In genomic region chr4:148131497-148132081, GRCm38 (mm10) we compare ENCODE assay signal across 10 mouse cellular contexts. TPM values are rescaled to one million over a fixed set of nuclear protein-coding genes. Genes with fewer than 3 reads are reported as not detected.
DNase-seq lines count a peak whose midpoint lies in the region; ATAC-seq lines count a peak whose summit lies in the region.
"Had no signal": no experiment of that assay in that cellular context is flagged by ENCODE, and none has a peak within 500 bp of the region (broad histone marks: within the 10 kb centered on the region; RNA-seq: fewer than 3 reads in every experiment).

No protein-coding gene starts in this region.

- no peaks in the 10 kb centered on the region for H3K36me3 ChIP-seq in heart, embryonic 16.5 days (ENCODE audit: control insufficient read depth, insufficient read depth)
- H3K36me3 ChIP-seq in midbrain, embryonic 14.5 days (ENCODE audit: control insufficient read depth, insufficient read depth, low read length), result no peaks in the 10 kb centered on the region
- H3K36me3 ChIP-seq: G1E had no signal

- peak overlapping the region; percentile 35 for H3K4me3 ChIP-seq in heart, embryonic 16.5 days (ENCODE audit: low read length)
- peak overlapping the region; percentile 78 for H3K4me3 ChIP-seq in midbrain, embryonic 14.5 days (replicated peaks; ENCODE audit: low read depth, low read length)
- H3K4me3 ChIP-seq: myocyte had no signal

- peaks cover 3% of the 10 kb centered on the region; the same call in 1 of the 2 replicates for H3K4me1 ChIP-seq in heart, embryonic 16.5 days (ENCODE audit: control insufficient read depth, insufficient read depth, low read length)
- peaks cover 44% of the 10 kb centered on the region for H3K4me1 ChIP-seq in midbrain, embryonic 14.5 days (ENCODE audit: control insufficient read depth, insufficient read depth, low read length)

- H3K27me3 ChIP-seq in heart, embryonic 16.5 days (ENCODE audit: control insufficient read depth, insufficient read depth, low read length), result peaks cover 56% of the 10 kb centered on the region
- H3K27me3 ChIP-seq in midbrain, embryonic 14.5 days (ENCODE audit: control insufficient read depth, insufficient read depth, low read length), result no peaks in the 10 kb centered on the region

- ATAC-seq in heart, embryonic 16.5 days (replicated peaks; ENCODE audit: extremely low read depth, insufficient read depth, low FRiP score), result no peak
- peak; percentile 55 for ATAC-seq in common myeloid progenitor, adult 5-6 weeks (replicated peaks; ENCODE audit: low read depth, poor library complexity, severe bottlenecking)
- ATAC-seq in hematopoietic stem cell, adult 5-6 weeks (replicated peaks in 1 of 2; ENCODE audit: insufficient read depth in 1 of 2, low FRiP score in 2 of 2, low TSS enrichment in 1 of 2, low read depth in 1 of 2, poor library complexity in 2 of 2, severe bottlenecking in 2 of 2), result peak; percentile 42 to 61; a peak in 3 of 4 replicates
- ATAC-seq in midbrain, embryonic 14.5 days (ENCODE audit: low FRiP score, low TSS enrichment), result peak; percentile 52
- no peak for ATAC-seq in cerebellum, adult (ENCODE audit: insufficient number of reproducible peaks, low FRiP score, low TSS enrichment)

- WGBS in heart, embryonic 16.5 days, result 2% methylated on average over 18 of the region's 21 CpGs
- WGBS in midbrain, embryonic 14.5 days, result under 1% methylated on average over 21 of the region's 21 CpGs

- DNase-seq in heart, adult 11 months, result no peak
- peak; percentile 68 for DNase-seq in midbrain, embryonic 14.5 days
- no peak for DNase-seq in spleen, postnatal 4 days (ENCODE audit: low spot score in 2 of 2)
- DNase-seq in frontal cortex, postnatal 10 days (ENCODE audit: low spot score in 2 of 2), result no peak

- peak overlapping the region; percentile 92 for H3K4me2 ChIP-seq in heart, embryonic 16.5 days (ENCODE audit: low read depth, low read length)
- H3K4me2 ChIP-seq in midbrain, embryonic 14.5 days (ENCODE audit: low read length), result peak overlapping the region; percentile 67

- H3K9ac ChIP-seq in heart, embryonic 16.5 days (ENCODE audit: low read length), result no peak overlapping the region
- H3K9ac ChIP-seq in midbrain, embryonic 14.5 days (replicated peaks; ENCODE audit: low read length), result peak overlapping the region; percentile 98

- H3K9me3 ChIP-seq in heart, embryonic 16.5 days (replicated peaks; ENCODE audit: control insufficient read depth, low read length), result no peaks in the 10 kb centered on the region
- H3K9me3 ChIP-seq in midbrain, embryonic 14.5 days (ENCODE audit: control insufficient read depth, low read length), result no peaks in the 10 kb centered on the region
- H3K9me3 ChIP-seq: G1E had no signal

- H3K27ac ChIP-seq in heart, embryonic 16.5 days (ENCODE audit: low read length), result no peak overlapping the region
- H3K27ac ChIP-seq in midbrain, embryonic 14.5 days (replicated peaks; ENCODE audit: low read depth, low read length), result peak overlapping the region; percentile 99

RNA-seq across cellular contexts. Expression of gene Draxin, which starts 1.1 kb away (rescaled TPM):
- 0.02 TPM in 1 of 2 replicates, not detected in the other for polyA plus RNA-seq in heart, embryonic 16.5 days (2015; fragmentation: Nextera tagmentation; extraction: Ambion mirVana)
- 0.09 TPM in 1 of 2 replicates, not detected in the other for total RNA-seq in common myeloid progenitor, adult 5-6 weeks (2017)
- total RNA-seq in hematopoietic stem cell, adult 5-6 weeks (2017), result not detected in 2 replicates
- 21.8 and 24.7 TPM in 2 replicates for polyA plus RNA-seq in midbrain, embryonic 14.5 days (2014; fragmentation: Nextera tagmentation; extraction: Ambion mirVana)
- polyA plus RNA-seq: G1E had no signal

RNA-seq across cellular contexts. Expression of gene Mad2l2, which starts 1.4 kb away (rescaled TPM):
- 35.5 and 36.0 TPM in 2 replicates for polyA plus RNA-seq in heart, embryonic 16.5 days (2015; fragmentation: Nextera tagmentation; extraction: Ambion mirVana)
- total RNA-seq in common myeloid progenitor, adult 5-6 weeks (2017), result 8.4 and 17.2 TPM in 2 replicates
- total RNA-seq in hematopoietic stem cell, adult 5-6 weeks (2017), result 4.1 and 10.3 TPM in 2 replicates
- 122 and 133 TPM in 2 replicates for polyA plus RNA-seq in midbrain, embryonic 14.5 days (2014; fragmentation: Nextera tagmentation; extraction: Ambion mirVana)

RNA-seq across cellular contexts. Expression of gene Fbxo6, which starts 20.4 kb away (rescaled TPM):
- polyA plus RNA-seq in heart, embryonic 16.5 days (2015; fragmentation: Nextera tagmentation; extraction: Ambion mirVana), result 21.7 and 24.4 TPM in 2 replicates
- total RNA-seq in common myeloid progenitor, adult 5-6 weeks (2017), result 2.9 and 7.1 TPM in 2 replicates
- total RNA-seq in hematopoietic stem cell, adult 5-6 weeks (2017), result 6.2 and 13.1 TPM in 2 replicates
- 18.7 and 22.8 TPM in 2 replicates for polyA plus RNA-seq in midbrain, embryonic 14.5 days (2014; fragmentation: Nextera tagmentation; extraction: Ambion mirVana)

RNA-seq across cellular contexts. Expression of gene Fbxo44, which starts 28.7 kb away (rescaled TPM):
- 32.4 and 33.8 TPM in 2 replicates for polyA plus RNA-seq in heart, embryonic 16.5 days (2015; fragmentation: Nextera tagmentation; extraction: Ambion mirVana)
- 1.4 and 3.0 TPM in 2 replicates for total RNA-seq in common myeloid progenitor, adult 5-6 weeks (2017)
- total RNA-seq in hematopoietic stem cell, adult 5-6 weeks (2017), result 3.9 and 4.1 TPM in 2 replicates
- 102 and 106 TPM in 2 replicates for polyA plus RNA-seq in midbrain, embryonic 14.5 days (2014; fragmentation: Nextera tagmentation; extraction: Ambion mirVana)

RNA-seq across cellular contexts. Expression of gene Fbxo2, which starts 28.8 kb away (rescaled TPM):
- 0.60 and 1.0 TPM in 2 replicates for polyA plus RNA-seq in heart, embryonic 16.5 days (2015; fragmentation: Nextera tagmentation; extraction: Ambion mirVana)
- 0.27 TPM in 1 of 2 replicates, not detected in the other for total RNA-seq in common myeloid progenitor, adult 5-6 weeks (2017)
- total RNA-seq in hematopoietic stem cell, adult 5-6 weeks (2017), result not detected in 2 replicates
- 3.2 and 4.0 TPM in 2 replicates for polyA plus RNA-seq in midbrain, embryonic 14.5 days (2014; fragmentation: Nextera tagmentation; extraction: Ambion mirVana)

Comparison
In these comparisons a context has a peak if more than half of its experiments do, and no peak if none do; other contexts are left out.
1. ATAC-seq: peak in common myeloid progenitor, adult 5-6 weeks (single experiment), hematopoietic stem cell, adult 5-6 weeks (2 of 2) and midbrain, embryonic 14.5 days (single experiment); none in heart, embryonic 16.5 days (single experiment) and cerebellum, adult (single experiment).